Mouse (Mus musculus) kidney, postnatal 14 days (tissue): ENCODE results near the gene Nhej1.

Source experiments
- DNase-seq: peaks from one replicate; pipeline ENCODE4 v3.0.0; 2022; ENCODE audit warnings: mixed read lengths

Gene Nhej1

GRCm38 (mm10) chr1:74971353-74972050, 153.5 kb downstream of the Nhej1 start:
- peak; percentile 65 for DNase-seq

GRCm38 (mm10) chr1:74967962-74968580, 156.9 kb downstream of the Nhej1 start:
- DNase-seq, result peak; percentile 37

GRCm38 (mm10) chr1:74964494-74965215, 160.3 kb downstream of the Nhej1 start:
- DNase-seq, result peak; percentile 91

GRCm38 (mm10) chr1:74962853-74963227, 162.2 kb downstream of the Nhej1 start:
- DNase-seq, result no peak

GRCm38 (mm10) chr1:74962126-74962852, 162.7 kb downstream of the Nhej1 start:
- DNase-seq, result peak; percentile 22

- no peak for DNase-seq
Measured at GRCm38 (mm10) chr1:74961722-74962121, 163.3 kb downstream of the Nhej1 start.

- no peak for DNase-seq
Measured at GRCm38 (mm10) chr1:74960059-74960458, 164.9 kb downstream of the Nhej1 start.

- peak; percentile 74 for DNase-seq
Measured at GRCm38 (mm10) chr1:74951556-74952210, 173.3 kb downstream of the Nhej1 start, which contains the start of gene Ihh. TSS of gene Ihh (minus strand) at chr1:74951672.

- peak; percentile 38 for DNase-seq
Measured at GRCm38 (mm10) chr1:74950576-74951490, 174.2 kb downstream of the Nhej1 start.

- no peak for DNase-seq
Measured at GRCm38 (mm10) chr1:74950066-74950465, 174.9 kb downstream of the Nhej1 start.

- peak; percentile 91 for DNase-seq
Measured at GRCm38 (mm10) chr1:74949666-74950050, 175.3 kb downstream of the Nhej1 start.

- peak; percentile 83 for DNase-seq
Measured at GRCm38 (mm10) chr1:74948784-74949665, 176.0 kb downstream of the Nhej1 start.

GRCm38 (mm10) chr1:74947986-74948670, 176.9 kb downstream of the Nhej1 start:
- DNase-seq, result peak; percentile 47

GRCm38 (mm10) chr1:74941651-74942360, 183.2 kb downstream of the Nhej1 start:
- DNase-seq, result no peak

- peak; percentile 34 for DNase-seq
Measured at GRCm38 (mm10) chr1:74939762-74940161, 185.2 kb downstream of the Nhej1 start.

GRCm38 (mm10) chr1:74936221-74936830, 188.7 kb downstream of the Nhej1 start:
- peak; percentile 71 for DNase-seq

GRCm38 (mm10) chr1:74935402-74935801, 189.6 kb downstream of the Nhej1 start, which contains the start of gene Cfap65:
TSS of gene Cfap65 (minus strand) at chr1:74935599.
- peak; percentile 63 for DNase-seq

GRCm38 (mm10) chr1:74927621-74928296, 197.2 kb downstream of the Nhej1 start:
- no peak for DNase-seq
